Comparison of ENCODE assay signal across 22 mouse cellular contexts in genomic region chr19:37141623-37142022, GRCm38 (mm10).
A peak's percentile ranks its signal among the peaks of the same experiment; 100 is the strongest.
DNase-seq lines count a peak whose midpoint lies in the region; ATAC-seq and TF ChIP-seq lines count a peak whose summit lies in the region.
"Had no signal": no experiment of that assay in that cellular context is flagged by ENCODE, and none has a peak within 500 bp of the region (broad histone marks: within the 10 kb centered on the region; RNA-seq: fewer than 3 reads in every experiment).

No protein-coding gene starts in this region.

- H3K4me1 ChIP-seq in lung, postnatal 0 days (ENCODE audit: insufficient read depth, low read depth, low read length), result no peaks in the 10 kb centered on the region
- peaks cover 33% of the 10 kb centered on the region for H3K4me1 ChIP-seq in liver, embryonic 12.5 days
- no peaks in the 10 kb centered on the region for H3K4me1 ChIP-seq in forebrain, embryonic 16.5 days (replicated peaks; ENCODE audit: control insufficient read depth, insufficient read depth, low read length)
- H3K4me1 ChIP-seq: embryonic facial prominence, embryonic 13.5 days; forebrain, embryonic 10.5 days; hindbrain, embryonic 10.5 days; megakaryocyte, embryonic 14.5 days; neural tube, embryonic 15.5 days had no signal

- no peak for TF ChIP-seq CTCF in lung, postnatal 0 days (IDR thresholded peaks at IDR 0.05)

- DNase-seq in lung, postnatal 0 days (ENCODE audit: low spot score), result peak; percentile 15
- no peak for DNase-seq in lung, postnatal 4 days
- peak; percentile 34 for DNase-seq in c-Kit-positive CD71-positive TER-119-negative erythroid progenitor cells, embryonic 14.5 days (ENCODE audit: low read depth)
- DNase-seq in adrenal gland, postnatal 36 days, result no peak
- DNase-seq in cerebellum, postnatal 14 days, result no peak
- DNase-seq: adrenal gland, adult 2 months; cerebellum, adult 18-20 months; gastrocnemius, postnatal 10 days; kidney, adult 2 months; kidney, postnatal 36 days; layer of hippocampus, adult 9-11 months; right cerebral cortex, postnatal 4 days; thymus, postnatal 4 days had no signal

- no peak overlapping the region for H3K4me3 ChIP-seq in lung, postnatal 0 days (ENCODE audit: low read depth, low read length)
- no peak overlapping the region for H3K4me3 ChIP-seq in liver, embryonic 12.5 days
- H3K4me3 ChIP-seq in forebrain, embryonic 16.5 days (replicated peaks; ENCODE audit: low read length), result no peak overlapping the region
- H3K4me3 ChIP-seq: embryonic facial prominence, embryonic 13.5 days; forebrain, embryonic 10.5 days; hindbrain, embryonic 10.5 days; megakaryocyte, embryonic 14.5 days; neural tube, embryonic 15.5 days had no signal

- TF ChIP-seq EP300 in lung, postnatal 0 days (IDR thresholded peaks at IDR 0.05), result no peak

- no peak overlapping the region for H3K27ac ChIP-seq in lung, postnatal 0 days (ENCODE audit: low read length)
- H3K27ac ChIP-seq in liver, embryonic 12.5 days, result 0 out of 2 replicates have a peak overlapping the region, but pooled peaks have one; percentile 30
- H3K27ac ChIP-seq in forebrain, embryonic 16.5 days (ENCODE audit: low read length), result no peak overlapping the region
- H3K27ac ChIP-seq: embryonic facial prominence, embryonic 13.5 days; forebrain, embryonic 10.5 days; hindbrain, embryonic 10.5 days; neural tube, embryonic 15.5 days had no signal

- H3K9me3 ChIP-seq in lung, postnatal 0 days (ENCODE audit: low read length), result no peaks in the 10 kb centered on the region
- no peaks in the 10 kb centered on the region for H3K9me3 ChIP-seq in liver, embryonic 12.5 days (replicated peaks)
- no peaks in the 10 kb centered on the region for H3K9me3 ChIP-seq in forebrain, embryonic 16.5 days (ENCODE audit: control insufficient read depth, low read length)
- H3K9me3 ChIP-seq: embryonic facial prominence, embryonic 13.5 days; forebrain, embryonic 10.5 days; hindbrain, embryonic 10.5 days; megakaryocyte, embryonic 14.5 days; neural tube, embryonic 15.5 days had no signal

- H3K36me3 ChIP-seq in lung, postnatal 0 days (ENCODE audit: insufficient read depth, low read length), result no peaks in the 10 kb centered on the region
- no peaks in the 10 kb centered on the region for H3K36me3 ChIP-seq in liver, embryonic 12.5 days
- no peaks in the 10 kb centered on the region for H3K36me3 ChIP-seq in forebrain, embryonic 16.5 days (ENCODE audit: control insufficient read depth, insufficient read depth)
- H3K36me3 ChIP-seq: embryonic facial prominence, embryonic 13.5 days; forebrain, embryonic 10.5 days; hindbrain, embryonic 10.5 days had no signal

- H3K4me2 ChIP-seq in lung, postnatal 0 days (replicated peaks; ENCODE audit: low read depth, low read length), result no peak overlapping the region
- peak overlapping the region; percentile 46 for H3K4me2 ChIP-seq in liver, embryonic 12.5 days
- H3K4me2 ChIP-seq in forebrain, embryonic 16.5 days (ENCODE audit: low read length), result no peak overlapping the region
- H3K4me2 ChIP-seq: embryonic facial prominence, embryonic 13.5 days; neural tube, embryonic 15.5 days had no signal

- no peak overlapping the region for H3K9ac ChIP-seq in lung, postnatal 0 days (replicated peaks; ENCODE audit: low read depth)
- 0 out of 2 replicates have a peak overlapping the region, but pooled peaks have one; percentile 17 for H3K9ac ChIP-seq in liver, embryonic 12.5 days
- no peak overlapping the region for H3K9ac ChIP-seq in forebrain, embryonic 16.5 days (replicated peaks; ENCODE audit: low read depth, low read length)
- H3K9ac ChIP-seq: embryonic facial prominence, embryonic 13.5 days; neural tube, embryonic 15.5 days had no signal

- 37% methylated on average over 4 of the region's 4 CpGs for WGBS in lung, postnatal 0 days
- WGBS in liver, embryonic 12.5 days (ENCODE audit: insufficient replicate concordance), result 11% methylated on average over 4 of the region's 4 CpGs
- WGBS in forebrain, embryonic 16.5 days, result 76% methylated on average over 4 of the region's 4 CpGs

- H3K27me3 ChIP-seq in lung, postnatal 0 days (replicated peaks; ENCODE audit: insufficient read depth, low read length), result no peaks in the 10 kb centered on the region
- no peaks in the 10 kb centered on the region; the same call in 1 of the 2 replicates for H3K27me3 ChIP-seq in liver, embryonic 12.5 days (replicated peaks)
- no peaks in the 10 kb centered on the region for H3K27me3 ChIP-seq in forebrain, embryonic 16.5 days (replicated peaks; ENCODE audit: control insufficient read depth, insufficient read depth, low read length)
- H3K27me3 ChIP-seq: embryonic facial prominence, embryonic 13.5 days; neural tube, embryonic 15.5 days had no signal

- ATAC-seq in lung, postnatal 0 days, result peak; percentile 37; the same call in 1 of the 2 replicates
- peak; percentile 96 for ATAC-seq in liver, embryonic 12.5 days
- ATAC-seq in megakaryocyte, adult 5-6 weeks (ENCODE audit: poor library complexity, severe bottlenecking), result peak; percentile 38; the same call in 1 of the 2 replicates
- no peak for ATAC-seq in forebrain, embryonic 16.5 days
- ATAC-seq: CD4-positive, CD25-positive, alpha-beta regulatory T cell, adult 4 months had no signal

Comparison
In these comparisons a context has a peak if more than half of its experiments do, and no peak if none do; other contexts are left out.
1. DNase-seq: peak in lung, postnatal 0 days (single experiment) and c-Kit-positive CD71-positive TER-119-negative erythroid progenitor cells, embryonic 14.5 days (single experiment); none in lung, postnatal 4 days (0 of 2), adrenal gland, postnatal 36 days (0 of 2) and cerebellum, postnatal 14 days (0 of 2).